Mouse (Mus musculus): ENCODE data around the gene Vps33a. TPM values are rescaled to one million over a fixed set of nuclear protein-coding genes. Genes with fewer than 3 reads are reported as not detected.

Gene Vps33a
- total and polyA plus RNA-seq, 2 experiments from 2014 or later: 43.2 to 63.1 TPM

GRCm38 (mm10) chr5:123525916-123526495, 46.8 kb downstream of the Vps33a start:
- peaks cover 12% of the 10 kb centered on the region for H3K4me1 ChIP-seq (ENCODE audit: insufficient read depth)
- no peak overlapping the region for H3K4me3 ChIP-seq (ENCODE audit: low read depth, low read length)
- H3K36me3 ChIP-seq (ENCODE audit: insufficient read depth): peaks cover 35% of the 10 kb centered on the region
- 91% methylated on average over 9 of the region's 9 CpGs for WGBS
- H3K9me3 ChIP-seq (ENCODE audit: low read length): no peaks in the 10 kb centered on the region
- DNase-seq (no peak), ATAC-seq (no peak)
- no peak overlapping the region for H3K9ac ChIP-seq
- H3K4me2 ChIP-seq (ENCODE audit: low read depth): no peak overlapping the region
- no peaks in the 10 kb centered on the region for H3K27me3 ChIP-seq (ENCODE audit: insufficient read depth, low read length)
- no peak for TF ChIP-seq CTCF (IDR thresholded peaks at IDR 0.05; ENCODE audit: low read depth)
- no peak overlapping the region for H3K27ac ChIP-seq (ENCODE audit: low read depth, low read length)

- DNase-seq: no peak
- peak within 1 kb of the TSS; percentile 74; the same call in 1 of the 2 replicates for H3K27ac ChIP-seq (ENCODE audit: low read depth, low read length)
- H3K36me3 ChIP-seq (ENCODE audit: insufficient read depth): peaks cover 27% of the 10 kb centered on the region
- 80% methylated on average over 7 of the region's 7 CpGs for WGBS
- ATAC-seq: no peak
- no peaks in the 10 kb centered on the region for H3K9me3 ChIP-seq (ENCODE audit: low read length)
- H3K4me1 ChIP-seq (ENCODE audit: insufficient read depth): peaks cover 12% of the 10 kb centered on the region
- peak within 1 kb of the TSS; percentile 90 for H3K4me3 ChIP-seq (ENCODE audit: low read depth, low read length)
- peak within 1 kb of the TSS; percentile 63 for H3K9ac ChIP-seq
- H3K27me3 ChIP-seq (ENCODE audit: insufficient read depth, low read length): no peaks in the 10 kb centered on the region
- TF ChIP-seq CTCF (IDR thresholded peaks at IDR 0.05; ENCODE audit: low read depth): no peak
- H3K4me2 ChIP-seq (ENCODE audit: low read depth): peak within 1 kb of the TSS; percentile 80
Measured at GRCm38 (mm10) chr5:123525281-123525680, 47.6 kb downstream of the Vps33a start, which contains the start of gene Gm49027. Gene Gm49027, minus strand, starts transcription at chr5:123525488.

DNA sequence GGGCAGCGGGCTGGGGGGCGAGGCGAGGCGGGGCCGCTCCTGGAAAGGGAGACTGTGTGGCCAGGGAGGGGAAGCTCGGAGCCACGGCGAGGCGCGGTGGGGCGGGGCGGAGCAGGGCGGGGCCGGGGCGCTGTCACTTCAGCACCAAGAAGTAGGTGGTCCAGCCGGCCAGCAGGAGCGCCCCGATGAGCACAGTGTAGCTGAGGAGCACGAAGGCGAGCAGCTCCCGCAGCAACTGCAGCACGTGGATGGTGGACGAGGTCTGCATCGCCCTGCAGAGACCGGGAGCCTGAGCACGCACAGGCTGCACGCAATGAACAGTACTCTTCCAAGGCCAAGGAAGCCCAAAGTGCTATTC, 48.5 kb downstream of the Vps33a start:
- 0% methylated on average over 23 of the region's 27 CpGs for WGBS
- DNase-seq (no peak), ATAC-seq (peak; percentile 83)
- H3K9me3 ChIP-seq (ENCODE audit: low read length): no peaks in the 10 kb centered on the region
- peak overlapping the region; percentile 90 for H3K4me3 ChIP-seq (ENCODE audit: low read depth, low read length)
- peak overlapping the region; percentile 80 for H3K4me2 ChIP-seq (ENCODE audit: low read depth)
- H3K27ac ChIP-seq (ENCODE audit: low read depth, low read length): peak overlapping the region; percentile 74; the same call in 1 of the 2 replicates
- H3K9ac ChIP-seq: peak overlapping the region; percentile 63
- H3K27me3 ChIP-seq (ENCODE audit: insufficient read depth, low read length): no peaks in the 10 kb centered on the region
- H3K4me1 ChIP-seq (ENCODE audit: insufficient read depth): peaks cover 12% of the 10 kb centered on the region
- TF ChIP-seq CTCF (IDR thresholded peaks at IDR 0.05; ENCODE audit: low read depth): peak; percentile 30
- peaks cover 21% of the 10 kb centered on the region for H3K36me3 ChIP-seq (ENCODE audit: insufficient read depth)

- H3K4me3 ChIP-seq (ENCODE audit: low read depth, low read length): peak within 1 kb of the TSS; percentile 90
- peak; percentile 22; the same call in 1 of the 2 replicates for TF ChIP-seq CTCF (IDR thresholded peaks at IDR 0.05; ENCODE audit: low read depth)
- H3K4me2 ChIP-seq (ENCODE audit: low read depth): peak within 1 kb of the TSS; percentile 80
- ATAC-seq (peak; percentile 98), DNase-seq (peak; percentile 98)
- WGBS: 1% methylated on average over 79 of the region's 82 CpGs
- H3K27me3 ChIP-seq (ENCODE audit: insufficient read depth, low read length): no peaks in the 10 kb centered on the region
- peaks cover 20% of the 10 kb centered on the region for H3K36me3 ChIP-seq (ENCODE audit: insufficient read depth)
- peak within 1 kb of the TSS; percentile 63 for H3K9ac ChIP-seq
- H3K9me3 ChIP-seq (ENCODE audit: low read length): no peaks in the 10 kb centered on the region
- peak within 1 kb of the TSS; percentile 74 for H3K27ac ChIP-seq (ENCODE audit: low read depth, low read length)
- H3K4me1 ChIP-seq (ENCODE audit: insufficient read depth): peaks cover 12% of the 10 kb centered on the region
Measured at GRCm38 (mm10) chr5:123523692-123524392, 49.0 kb downstream of the Vps33a start, which contains the start of gene Diablo. Gene Diablo, minus strand, starts transcription at chr5:123524176.

GRCm38 (mm10) chr5:123522166-123522565, 50.7 kb downstream of the Vps33a start:
- no peak for ATAC-seq

GRCm38 (mm10) chr5:123521621-123522020, 51.2 kb downstream of the Vps33a start:
- no peak overlapping the region for H3K9ac ChIP-seq
- no peak for ATAC-seq

More at GRCm38 (mm10) chr5:123522166-123522565, 50.7 kb downstream of the Vps33a start:
- no peak for DNase-seq
- Histone ChIP-seq H3K27me3 (ENCODE audit: insufficient read depth, low read length) (no peaks in the 10 kb centered on the region), H3K27ac (ENCODE audit: low read depth, low read length) (no peak overlapping the region), H3K4me1 (ENCODE audit: insufficient read depth) (peaks cover 12% of the 10 kb centered on the region), H3K9me3 (ENCODE audit: low read length) (no peaks in the 10 kb centered on the region), H3K9ac (no peak overlapping the region), H3K36me3 (ENCODE audit: insufficient read depth) (peaks cover 18% of the 10 kb centered on the region), H3K4me2 (ENCODE audit: low read depth) (no peak overlapping the region), H3K4me3 (ENCODE audit: low read depth, low read length) (no peak overlapping the region)
- WGBS: 90% methylated on average over 1 of the region's 1 CpGs
- no peak for TF ChIP-seq CTCF (IDR thresholded peaks at IDR 0.05; ENCODE audit: low read depth)

DNA sequence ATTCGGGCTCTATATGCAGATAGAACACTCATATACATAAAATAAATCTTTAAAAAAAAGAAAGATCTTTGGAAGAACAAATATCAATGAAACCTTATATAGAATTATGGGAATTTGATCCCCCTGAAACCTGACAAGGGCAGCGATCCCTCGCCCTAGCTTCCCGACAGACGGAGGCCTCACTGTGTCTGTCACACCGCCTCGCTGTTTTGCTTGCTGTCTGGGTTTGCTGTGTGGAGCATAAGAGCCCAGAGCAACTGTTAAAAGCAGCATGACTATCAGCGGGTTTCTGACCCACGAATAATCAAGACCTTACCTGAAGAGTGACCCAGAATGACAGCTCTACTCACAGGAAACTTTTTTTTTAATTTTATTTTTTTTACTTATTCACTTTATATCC, 52.2 kb downstream of the Vps33a start:
- DNase-seq: no peak
- Histone ChIP-seq H3K4me3 (ENCODE audit: low read depth, low read length) (no peak overlapping the region), H3K4me2 (ENCODE audit: low read depth) (no peak overlapping the region), H3K9me3 (ENCODE audit: low read length) (no peaks in the 10 kb centered on the region), H3K27ac (ENCODE audit: low read depth, low read length) (no peak overlapping the region), H3K4me1 (ENCODE audit: insufficient read depth) (peaks cover 12% of the 10 kb centered on the region), H3K9ac (no peak overlapping the region), H3K36me3 (ENCODE audit: insufficient read depth) (peaks cover 31% of the 10 kb centered on the region), H3K27me3 (ENCODE audit: insufficient read depth, low read length) (no peaks in the 10 kb centered on the region)
- no peak for ATAC-seq
- TF ChIP-seq CTCF (IDR thresholded peaks at IDR 0.05; ENCODE audit: low read depth): no peak
- 92% methylated on average over 9 of the region's 9 CpGs for WGBS

More at GRCm38 (mm10) chr5:123521621-123522020, 51.2 kb downstream of the Vps33a start:
- H3K36me3 ChIP-seq (ENCODE audit: insufficient read depth): peaks cover 22% of the 10 kb centered on the region
- H3K4me3 ChIP-seq (ENCODE audit: low read depth, low read length): no peak overlapping the region
- H3K27ac ChIP-seq (ENCODE audit: low read depth, low read length): no peak overlapping the region
- peaks cover 12% of the 10 kb centered on the region for H3K4me1 ChIP-seq (ENCODE audit: insufficient read depth)
- no peak overlapping the region for H3K4me2 ChIP-seq (ENCODE audit: low read depth)
- WGBS: 83% methylated on average over 1 of the region's 1 CpGs
- H3K9me3 ChIP-seq (ENCODE audit: low read length): no peaks in the 10 kb centered on the region
- no peak for DNase-seq
- no peaks in the 10 kb centered on the region for H3K27me3 ChIP-seq (ENCODE audit: insufficient read depth, low read length)
- no peak for TF ChIP-seq CTCF (IDR thresholded peaks at IDR 0.05; ENCODE audit: low read depth)
